Mouse (Mus musculus): ENCODE measurements around the gene Otud7a.
"Not testable (repeated sequence)": the region's sequence is repeated elsewhere in the genome, so short reads cannot be mapped to it uniquely, and the experiment has no call there.

Gene Otud7a

GRCm38 (mm10) chr7:63558918-63559317, 114.4 kb downstream of the Otud7a start:
- no peak for DNase-seq (ENCODE audit: low read depth, low spot score)

- peak; percentile 76 for DNase-seq (ENCODE audit: low read depth, low spot score)
Observed at GRCm38 (mm10) chr7:63559679-63560078, 115.1 kb downstream of the Otud7a start.

GRCm38 (mm10) chr7:63583310-63583709, 138.8 kb downstream of the Otud7a start:
- no peak for DNase-seq (ENCODE audit: low read depth, low spot score)

GRCm38 (mm10) chr7:63586184-63586870, 141.8 kb downstream of the Otud7a start:
- DNase-seq (ENCODE audit: low read depth, low spot score), result peak; percentile 91

GRCm38 (mm10) chr7:63590305-63590704, 145.8 kb downstream of the Otud7a start:
- peak; percentile 60 for DNase-seq (ENCODE audit: low read depth, low spot score)

GRCm38 (mm10) chr7:63591322-63591721, 146.8 kb downstream of the Otud7a start:
- DNase-seq (ENCODE audit: low read depth, low spot score), result peak; percentile 53

DNA sequence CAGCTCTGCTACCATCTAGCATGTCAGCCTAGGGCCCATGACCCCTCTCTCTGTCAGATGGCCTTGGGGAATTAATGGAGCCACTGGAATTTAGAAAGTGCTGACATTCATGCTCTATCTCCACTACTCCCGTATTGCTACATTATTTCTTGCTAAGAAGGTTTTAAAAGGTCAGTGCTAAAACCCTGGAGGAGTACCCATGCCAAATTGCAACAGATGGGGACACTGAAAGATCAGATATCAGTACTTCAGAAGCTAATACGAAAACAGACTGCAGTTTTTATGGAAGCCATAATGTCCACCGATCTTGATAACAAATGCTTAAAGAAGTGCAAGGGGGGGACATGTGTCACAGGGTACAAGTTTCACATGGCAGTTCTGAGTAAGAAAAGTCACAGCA, 147.5 kb downstream of the Otud7a start:
- DNase-seq (ENCODE audit: low read depth, low spot score), result peak; percentile 47

- no peak for DNase-seq (ENCODE audit: low read depth, low spot score)
Observed at GRCm38 (mm10) chr7:63604827-63605226, 160.3 kb downstream of the Otud7a start.

GRCm38 (mm10) chr7:63617018-63617417, 172.5 kb downstream of the Otud7a start:
- DNase-seq (ENCODE audit: low read depth, low spot score), result peak; percentile 29

DNA sequence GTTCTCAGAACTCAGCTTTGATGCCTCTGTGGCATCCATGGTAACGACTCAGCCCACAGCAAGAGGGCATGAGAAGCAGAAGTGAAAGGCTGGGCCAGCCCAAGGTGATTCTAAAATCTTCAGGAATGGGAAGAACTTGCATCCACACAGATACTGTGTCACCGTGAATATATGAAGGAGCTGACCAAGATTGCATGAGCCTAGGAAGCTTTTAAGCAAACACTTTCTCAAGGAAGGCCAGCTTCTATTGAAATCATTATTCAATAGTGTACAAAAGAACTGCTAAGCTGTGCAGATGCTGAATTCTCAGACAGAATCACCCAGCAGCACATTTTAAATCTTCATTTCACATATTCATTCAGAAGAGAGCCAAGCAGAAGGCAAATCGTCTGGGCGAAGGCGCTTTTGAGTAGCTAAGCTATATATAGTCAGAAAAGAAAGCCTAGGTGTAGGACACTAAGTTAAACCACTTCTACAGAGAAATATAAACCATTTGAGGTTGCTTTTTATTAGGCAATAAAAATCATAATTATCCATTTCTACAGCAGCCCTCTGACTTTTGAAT, 176.3 kb downstream of the Otud7a start:
- peak; percentile 71 for DNase-seq (ENCODE audit: low read depth, low spot score)

GRCm38 (mm10) chr7:63637651-63638050, 193.1 kb downstream of the Otud7a start:
- peak; percentile 86 for DNase-seq (ENCODE audit: low read depth, low spot score)

- no peak for DNase-seq (ENCODE audit: low read depth, low spot score)
Observed at GRCm38 (mm10) chr7:63644002-63644401, 199.5 kb downstream of the Otud7a start.

GRCm38 (mm10) chr7:63647136-63647535, 202.6 kb downstream of the Otud7a start:
- peak; percentile 65 for DNase-seq (ENCODE audit: low read depth, low spot score)

GRCm38 (mm10) chr7:63660261-63660660, 215.7 kb downstream of the Otud7a start:
- DNase-seq (ENCODE audit: low read depth, low spot score), result peak; percentile 56

- DNase-seq (ENCODE audit: low read depth, low spot score), result no peak
Observed at GRCm38 (mm10) chr7:63662757-63663156, 218.2 kb downstream of the Otud7a start.

GRCm38 (mm10) chr7:63665496-63665895, 220.9 kb downstream of the Otud7a start:
- peak; percentile 76 for DNase-seq (ENCODE audit: low read depth, low spot score)

GRCm38 (mm10) chr7:63667986-63668741, 223.6 kb downstream of the Otud7a start:
- DNase-seq (ENCODE audit: low read depth, low spot score), result peak; percentile 69

DNA sequence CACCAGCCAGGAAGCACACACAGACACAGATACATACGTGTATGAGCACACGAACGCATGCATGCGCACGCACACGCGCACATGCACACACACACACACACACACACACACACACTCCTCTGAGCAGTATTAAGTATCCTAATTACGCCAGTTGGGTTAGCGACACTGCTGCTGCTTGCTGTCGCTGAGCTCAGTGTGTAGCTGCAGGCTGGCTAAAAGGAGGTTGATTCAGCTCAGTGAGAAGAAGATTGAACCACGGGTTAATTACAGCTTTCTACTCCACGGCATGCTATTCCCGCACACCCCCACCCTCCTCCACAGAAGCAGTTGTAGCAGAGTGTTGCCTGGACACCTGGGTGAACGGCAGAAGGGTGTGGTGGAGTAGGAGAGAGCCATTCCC, 224.4 kb downstream of the Otud7a start:
- DNase-seq (ENCODE audit: low read depth, low spot score), result peak; percentile 84

GRCm38 (mm10) chr7:63670911-63671310, 226.4 kb downstream of the Otud7a start:
- DNase-seq (ENCODE audit: low read depth, low spot score), result not testable (repeated sequence)

GRCm38 (mm10) chr7:63671904-63672303, 227.4 kb downstream of the Otud7a start:
- peak; percentile 96 for DNase-seq (ENCODE audit: low read depth, low spot score)

- DNase-seq (ENCODE audit: low read depth, low spot score), result peak; percentile 50
Observed at GRCm38 (mm10) chr7:63676631-63677030, 232.1 kb downstream of the Otud7a start.

GRCm38 (mm10) chr7:63677149-63677548, 232.6 kb downstream of the Otud7a start:
- DNase-seq (ENCODE audit: low read depth, low spot score), result no peak

GRCm38 (mm10) chr7:63687056-63687455, 242.5 kb downstream of the Otud7a start:
- no peak for DNase-seq (ENCODE audit: low read depth, low spot score)

Data from brain, adult 2 months (tissue).